Mouse (Mus musculus) testis, adult 2 months (tissue): ENCODE results near the gene Rbm14.

ENCODE experiments used
- CTCF ChIP-seq: fragments of 200-500 bp; IDR thresholded peaks from 2 replicates; pipeline ENCODE4 v1.5.1; 2012; ENCODE audit warnings: low read depth, mild to moderate bottlenecking, inconsistent platforms, low read length, moderate library complexity; ENCODE audit not compliant: control insufficient read depth, insufficient read depth, insufficient replicate concordance
- POLR2A ChIP-seq: fragments of 200-500 bp; IDR thresholded peaks from 2 replicates; pipeline ENCODE4 v1.6.1; 2012; ENCODE audit warnings: low read depth, mild to moderate bottlenecking, inconsistent platforms, low read length, moderate library complexity; ENCODE audit not compliant: control insufficient read depth

DNA sequence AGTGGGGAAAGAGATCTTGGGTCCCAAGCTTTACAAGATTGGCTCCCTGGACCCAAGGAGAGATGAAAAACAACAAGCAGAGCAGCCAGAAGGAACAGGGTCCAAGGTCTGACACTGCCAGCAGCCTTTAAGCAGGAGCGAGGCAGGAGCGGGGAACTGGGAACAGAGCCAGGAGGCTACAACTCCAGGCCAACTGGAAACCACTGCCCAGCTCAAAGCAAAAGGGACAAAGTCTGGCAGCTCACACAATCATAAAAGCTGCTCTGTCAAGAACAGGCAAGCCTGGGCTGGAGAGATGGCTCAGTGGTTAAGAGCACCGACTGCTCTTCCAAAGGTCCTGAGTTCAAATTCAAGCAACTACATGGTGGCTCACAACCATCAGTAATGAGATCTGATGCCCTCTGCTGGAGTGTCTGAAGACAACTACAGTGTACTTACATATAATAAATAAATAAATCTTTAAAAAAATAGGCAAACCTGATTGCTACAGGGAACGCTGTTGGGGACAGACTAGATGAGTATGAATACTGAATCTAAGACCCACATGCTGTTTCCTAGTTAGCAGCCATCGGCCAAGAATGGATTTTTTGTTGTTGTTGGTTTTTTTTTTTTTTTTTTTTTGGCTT, 9.4 kb upstream of the Rbm14 start:
- TF ChIP-seq CTCF = no peak
- no peak for TF ChIP-seq POLR2A
